Mouse (Mus musculus) limb, embryonic 13.5 days (tissue): Measurements from ENCODE around the gene Capza1. TPM values are rescaled to one million over a fixed set of nuclear protein-coding genes. Genes with fewer than 3 reads are reported as not detected.
"Not testable (repeated sequence)": the region's sequence is repeated elsewhere in the genome, so short reads cannot be mapped to it uniquely, and the experiment has no call there.

Experiments
- ATAC-seq: fragments of 200-750 bp; cut with Nextera tagmentation; 2 replicates; pipeline ENCODE4 v1.8.0; 2017; ENCODE audit warnings: low read depth, moderate number of reproducible peaks, moderate TSS enrichment; ENCODE audit not compliant: low FRiP score
- H3K27ac ChIP-seq: fragments of 300-500 bp; sonication (generic); 2 replicates; pipeline ENCODE4 v1.5.1; 2015; ENCODE audit warnings: inconsistent platforms, mild to moderate bottlenecking, moderate library complexity
- H3K27me3 ChIP-seq: fragments of 300-500 bp; sonication (generic); 2 replicates; pipeline ENCODE4 v1.6.1; 2015; ENCODE audit warnings: mild to moderate bottlenecking, inconsistent platforms
- H3K36me3 ChIP-seq: fragments of 300-500 bp; sonication (generic); 2 replicates; pipeline ENCODE4 v1.6.1; 2015; ENCODE audit warnings: inconsistent platforms, mild to moderate bottlenecking, moderate library complexity
- H3K4me1 ChIP-seq: fragments of 300-500 bp; sonication (generic); 2 replicates; pipeline ENCODE4 v1.6.1; 2015; ENCODE audit warnings: inconsistent platforms
- H3K4me2 ChIP-seq: fragments of 300-500 bp; sonication (generic); replicated peaks from 2 replicates; pipeline ENCODE4 v1.6.1; 2015; ENCODE audit warnings: inconsistent platforms, mild to moderate bottlenecking, moderate library complexity
- H3K4me3 ChIP-seq: fragments of 300-500 bp; sonication (generic); 2 replicates; pipeline ENCODE4 v1.5.1; 2015; ENCODE audit warnings: moderate library complexity, mild to moderate bottlenecking, inconsistent platforms
- H3K9ac ChIP-seq: fragments of 300-500 bp; sonication (generic); 2 replicates; pipeline ENCODE4 v1.6.1; 2015; ENCODE audit warnings: mild to moderate bottlenecking, inconsistent platforms
- H3K9me3 ChIP-seq: fragments of 300-500 bp; sonication (generic); 2 replicates; pipeline ENCODE4 v1.6.1; 2016; ENCODE audit warnings: inconsistent platforms
- WGBS: fragments of 180-500 bp; shearing (Covaris S2); methylation state at CpG from one replicate; pipeline ENCODE4 v1.1.7; 2015; 5-methylcytosine and 5-hydroxymethylcytosine counted together
- polyA plus RNA-seq: library from polyadenylated mRNA; unstranded; fragments of >200 nt; fragmentation: Nextera tagmentation; extraction: Ambion mirVana; gene quantifications from 2 replicates; pipeline ENCODE4 v1.2.1, GENCODE M21; 2015

Gene Capza1
- polyA plus RNA-seq, 1 experiment from 2014 or later: 206 TPM

GRCm38 (mm10) chr3:104814746-104815145 is 49.6 kb downstream of the Capza1 start:
- no peak overlapping the region for H3K27ac ChIP-seq
- 100% methylated on average over 1 of the region's 1 CpGs for WGBS
- peaks cover 10% of the 10 kb centered on the region; the same call in 1 of the 2 replicates for H3K36me3 ChIP-seq
- no peak overlapping the region for H3K4me3 ChIP-seq
- no peak overlapping the region for H3K4me2 ChIP-seq
- no peaks in the 10 kb centered on the region for H3K27me3 ChIP-seq
- H3K4me1 ChIP-seq: peaks cover 28% of the 10 kb centered on the region
- no peak overlapping the region for H3K9ac ChIP-seq
- no peak for ATAC-seq
- no peaks in the 10 kb centered on the region for H3K9me3 ChIP-seq

GRCm38 (mm10) chr3:104813227-104813626 is 51.1 kb downstream of the Capza1 start:
- not testable (repeated sequence) for H3K4me2 ChIP-seq, H3K4me3 ChIP-seq, H3K27me3 ChIP-seq, H3K27ac ChIP-seq, H3K36me3 ChIP-seq, H3K9ac ChIP-seq, H3K9me3 ChIP-seq, ATAC-seq
- peaks cover 17% of the 10 kb centered on the region for H3K4me1 ChIP-seq
- WGBS: 91% methylated on average over 7 of the region's 7 CpGs

GRCm38 (mm10) chr3:104812254-104812653 is 52.1 kb downstream of the Capza1 start:
- 89% methylated on average over 4 of the region's 4 CpGs for WGBS
- Histone ChIP-seq H3K4me3 (no peak overlapping the region), H3K4me2 (no peak overlapping the region), H3K9me3 (no peaks in the 10 kb centered on the region), H3K36me3 (peaks cover 10% of the 10 kb centered on the region; the same call in 1 of the 2 replicates), H3K27ac (no peak overlapping the region), H3K9ac (no peak overlapping the region), H3K27me3 (no peaks in the 10 kb centered on the region), H3K4me1 (peaks cover 17% of the 10 kb centered on the region)
- no peak for ATAC-seq

GRCm38 (mm10) chr3:104811752-104812151 is 52.6 kb downstream of the Capza1 start:
- H3K27ac ChIP-seq: no peak overlapping the region
- no peak for ATAC-seq
- H3K4me3 ChIP-seq: no peak overlapping the region
- H3K4me1 ChIP-seq: peaks cover 12% of the 10 kb centered on the region
- peaks cover 13% of the 10 kb centered on the region for H3K36me3 ChIP-seq
- WGBS: 26% methylated on average over 3 of the region's 3 CpGs
- H3K4me2 ChIP-seq: no peak overlapping the region
- H3K9me3 ChIP-seq: no peaks in the 10 kb centered on the region
- H3K9ac ChIP-seq: no peak overlapping the region
- H3K27me3 ChIP-seq: no peaks in the 10 kb centered on the region

GRCm38 (mm10) chr3:104805539-104805938 is 58.8 kb downstream of the Capza1 start:
- Histone ChIP-seq H3K27me3 (no peaks in the 10 kb centered on the region), H3K36me3 (peaks cover 52% of the 10 kb centered on the region), H3K27ac (no peak overlapping the region), H3K4me3 (no peak overlapping the region), H3K4me1 (no peaks in the 10 kb centered on the region), H3K9ac (no peak overlapping the region), H3K9me3 (no peaks in the 10 kb centered on the region), H3K4me2 (no peak overlapping the region)
- WGBS: 82% methylated on average over 9 of the region's 9 CpGs
- ATAC-seq: no peak

- H3K36me3 ChIP-seq: peaks cover 65% of the 10 kb centered on the region
- 93% methylated on average over 10 of the region's 10 CpGs for WGBS
These were observed 60.0 kb downstream of the Capza1 start for GRCm38 (mm10) chr3:104804312-104804711.

GRCm38 (mm10) chr3:104801481-104801880 is 62.8 kb downstream of the Capza1 start:
- Histone ChIP-seq H3K4me3 (no peak overlapping the region), H3K36me3 (peaks cover 82% of the 10 kb centered on the region), H3K9me3 (no peaks in the 10 kb centered on the region), H3K27ac (no peak overlapping the region), H3K27me3 (no peaks in the 10 kb centered on the region), H3K4me1 (peaks cover 1% of the 10 kb centered on the region), H3K9ac (no peak overlapping the region), H3K4me2 (no peak overlapping the region)
- 95% methylated on average over 6 of the region's 6 CpGs for WGBS
- ATAC-seq: no peak

More at GRCm38 (mm10) chr3:104804312-104804711, 60.0 kb downstream of the Capza1 start:
- H3K4me1 ChIP-seq: no peaks in the 10 kb centered on the region
- H3K4me3 ChIP-seq: no peak overlapping the region
- no peak overlapping the region for H3K27ac ChIP-seq
- no peaks in the 10 kb centered on the region for H3K27me3 ChIP-seq
- H3K9me3 ChIP-seq: no peaks in the 10 kb centered on the region
- H3K4me2 ChIP-seq: no peak overlapping the region
- no peak overlapping the region for H3K9ac ChIP-seq
- ATAC-seq: no peak

- peaks cover 9% of the 10 kb centered on the region for H3K4me1 ChIP-seq
- H3K36me3 ChIP-seq: peaks cover 88% of the 10 kb centered on the region
- H3K9ac ChIP-seq: no peak overlapping the region
- H3K4me3 ChIP-seq: no peak overlapping the region
- H3K4me2 ChIP-seq: no peak overlapping the region
- H3K9me3 ChIP-seq: no peaks in the 10 kb centered on the region
- no peaks in the 10 kb centered on the region for H3K27me3 ChIP-seq
- ATAC-seq: no peak
- no peak overlapping the region for H3K27ac ChIP-seq
- WGBS: 93% methylated on average over 11 of the region's 11 CpGs
These were observed 63.6 kb downstream of the Capza1 start for GRCm38 (mm10) chr3:104800681-104801080.

- Histone ChIP-seq H3K4me1 (peaks cover 50% of the 10 kb centered on the region), H3K4me3 (no peak overlapping the region), H3K36me3 (peaks cover 92% of the 10 kb centered on the region), H3K27ac (no peak overlapping the region), H3K27me3 (no peaks in the 10 kb centered on the region), H3K9ac (no peak overlapping the region), H3K4me2 (no peak overlapping the region), H3K9me3 (no peaks in the 10 kb centered on the region)
- 77% methylated on average over 15 of the region's 15 CpGs for WGBS
- no peak for ATAC-seq
These were observed 67.7 kb downstream of the Capza1 start for GRCm38 (mm10) chr3:104796430-104797082.

GRCm38 (mm10) chr3:104795661-104796340 is 68.5 kb downstream of the Capza1 start:
- H3K4me1 ChIP-seq: peaks cover 58% of the 10 kb centered on the region

GRCm38 (mm10) chr3:104794953-104795470 is 69.3 kb downstream of the Capza1 start:
- H3K9me3 ChIP-seq: no peaks in the 10 kb centered on the region
- H3K9ac ChIP-seq: peak overlapping the region; percentile 31; the same call in 1 of the 2 replicates
- no peak overlapping the region for H3K4me3 ChIP-seq
- peaks cover 66% of the 10 kb centered on the region for H3K4me1 ChIP-seq
- H3K36me3 ChIP-seq: peaks cover 78% of the 10 kb centered on the region
- no peaks in the 10 kb centered on the region for H3K27me3 ChIP-seq
- H3K27ac ChIP-seq: peak overlapping the region; percentile 87
- peak overlapping the region; percentile 41; the same call in 1 of the 2 replicates for H3K4me2 ChIP-seq
- no peak for ATAC-seq
- 50% methylated on average over 12 of the region's 12 CpGs for WGBS

More at GRCm38 (mm10) chr3:104795661-104796340, 68.5 kb downstream of the Capza1 start:
- Histone ChIP-seq H3K36me3 (peaks cover 86% of the 10 kb centered on the region), H3K27me3 (no peaks in the 10 kb centered on the region), H3K4me2 (no peak overlapping the region), H3K4me3 (no peak overlapping the region), H3K9me3 (no peaks in the 10 kb centered on the region), H3K27ac (peak overlapping the region; percentile 87), H3K9ac (no peak overlapping the region)
- no peak for ATAC-seq
- 64% methylated on average over 15 of the region's 15 CpGs for WGBS
